Comparison of ENCODE assay signal across 10 mouse cellular contexts in genomic region chr5:67530957-67531356, GRCm38 (mm10).
DNase-seq lines count a peak whose midpoint lies in the region; ATAC-seq and TF ChIP-seq lines count a peak whose summit lies in the region.
"Had no signal": no experiment of that assay in that cellular context is flagged by ENCODE, and none has a peak within 500 bp of the region (broad histone marks: within the 10 kb centered on the region; RNA-seq: fewer than 3 reads in every experiment).

No protein-coding gene starts in this region.

- H3K27me3 ChIP-seq in hindbrain, postnatal 0 days (ENCODE audit: insufficient read depth, low read length): no peaks in the 10 kb centered on the region
- H3K27me3 ChIP-seq in hindbrain, embryonic 13.5 days: peaks cover 11% of the 10 kb centered on the region; the same call in 1 of the 2 replicates
- no peaks in the 10 kb centered on the region; the same call in 1 of the 2 replicates for H3K27me3 ChIP-seq in intestine, embryonic 15.5 days (replicated peaks)

- no peaks in the 10 kb centered on the region for H3K9me3 ChIP-seq in hindbrain, postnatal 0 days (ENCODE audit: low read length)
- no peaks in the 10 kb centered on the region for H3K9me3 ChIP-seq in hindbrain, embryonic 13.5 days
- no peaks in the 10 kb centered on the region for H3K9me3 ChIP-seq in intestine, embryonic 15.5 days
- H3K9me3 ChIP-seq: embryonic facial prominence, embryonic 15.5 days; limb, embryonic 12.5 days had no signal

- TF ChIP-seq CTCF in hindbrain, postnatal 0 days (IDR thresholded peaks at IDR 0.05; ENCODE audit: low read depth): peak; percentile 81
- peak; percentile 22; the same call in 1 of the 2 replicates for TF ChIP-seq CTCF in olfactory bulb, adult 2 months (IDR thresholded peaks at IDR 0.05; ENCODE audit: insufficient read depth, low read depth, low read length)

- ATAC-seq in hindbrain, postnatal 0 days: no peak
- ATAC-seq in hindbrain, embryonic 13.5 days (ENCODE audit: low FRiP score): no peak
- ATAC-seq in intestine, embryonic 15.5 days: peak; percentile 85

- no peak overlapping the region for H3K4me2 ChIP-seq in hindbrain, postnatal 0 days (ENCODE audit: low read depth, low read length)
- H3K4me2 ChIP-seq in hindbrain, embryonic 13.5 days: no peak overlapping the region
- no peak overlapping the region for H3K4me2 ChIP-seq in intestine, embryonic 15.5 days (replicated peaks)
- H3K4me2 ChIP-seq: embryonic facial prominence, embryonic 15.5 days; limb, embryonic 12.5 days had no signal

- no peak for TF ChIP-seq POLR2A in olfactory bulb, adult 2 months (IDR thresholded peaks at IDR 0.05; ENCODE audit: insufficient read depth, low read depth, low read length)

- DNase-seq in hindbrain, postnatal 0 days (ENCODE audit: low spot score): peak; percentile 61
- peak; percentile 32 to 45 for DNase-seq in B cell, adult 2 months
- DNase-seq in Muller cell, postnatal 12 days (ENCODE audit: inconsistent ontology term): peak; percentile 16
- DNase-seq in ovary, adult 18-20 months (ENCODE audit: low spot score): no peak
- DNase-seq in urinary bladder, adult 18-20 months (ENCODE audit: low spot score in 2 of 2): no peak

- H3K27ac ChIP-seq in hindbrain, postnatal 0 days: no peak overlapping the region
- no peak overlapping the region for H3K27ac ChIP-seq in hindbrain, embryonic 13.5 days
- no peak overlapping the region for H3K27ac ChIP-seq in intestine, embryonic 15.5 days
- H3K27ac ChIP-seq in olfactory bulb, adult 2 months (ENCODE audit: insufficient read depth, low read depth, low read length): no peak overlapping the region
- H3K27ac ChIP-seq: embryonic facial prominence, embryonic 15.5 days; limb, embryonic 12.5 days had no signal

- H3K36me3 ChIP-seq in hindbrain, postnatal 0 days (ENCODE audit: insufficient read depth, low read length): no peaks in the 10 kb centered on the region
- no peaks in the 10 kb centered on the region for H3K36me3 ChIP-seq in hindbrain, embryonic 13.5 days
- H3K36me3 ChIP-seq in intestine, embryonic 15.5 days: no peaks in the 10 kb centered on the region
- H3K36me3 ChIP-seq: embryonic facial prominence, embryonic 15.5 days; limb, embryonic 12.5 days had no signal

- H3K4me1 ChIP-seq in hindbrain, postnatal 0 days (ENCODE audit: insufficient read depth, low read length): 0 out of 2 replicates have a peak, but pooled peaks cover 4% of the 10 kb centered on the region
- H3K4me1 ChIP-seq in hindbrain, embryonic 13.5 days (replicated peaks): peaks cover 5% of the 10 kb centered on the region
- peaks cover 4% of the 10 kb centered on the region for H3K4me1 ChIP-seq in intestine, embryonic 15.5 days (replicated peaks)
- 0 out of 2 replicates have a peak, but pooled peaks cover 3% of the 10 kb centered on the region for H3K4me1 ChIP-seq in olfactory bulb, adult 2 months (ENCODE audit: control insufficient read depth, insufficient read depth, low read length)

- no peak overlapping the region for H3K4me3 ChIP-seq in hindbrain, postnatal 0 days (ENCODE audit: low read length)
- H3K4me3 ChIP-seq in hindbrain, embryonic 13.5 days: no peak overlapping the region
- no peak overlapping the region for H3K4me3 ChIP-seq in intestine, embryonic 15.5 days (replicated peaks)
- H3K4me3 ChIP-seq in olfactory bulb, adult 2 months (ENCODE audit: insufficient read depth, low read depth, low read length): no peak overlapping the region
- H3K4me3 ChIP-seq: embryonic facial prominence, embryonic 15.5 days; limb, embryonic 12.5 days had no signal

- H3K9ac ChIP-seq in hindbrain, postnatal 0 days (replicated peaks; ENCODE audit: low read length): no peak overlapping the region
- no peak overlapping the region for H3K9ac ChIP-seq in hindbrain, embryonic 13.5 days
- H3K9ac ChIP-seq in intestine, embryonic 15.5 days: no peak overlapping the region
- H3K9ac ChIP-seq: embryonic facial prominence, embryonic 15.5 days; limb, embryonic 12.5 days had no signal

- WGBS in hindbrain, postnatal 0 days: 36% methylated on average over 8 of the region's 8 CpGs
- 45% methylated on average over 8 of the region's 8 CpGs for WGBS in hindbrain, embryonic 13.5 days
- 29% methylated on average over 8 of the region's 8 CpGs for WGBS in intestine, embryonic 15.5 days
- WGBS in olfactory bulb, adult 2 months: 47% methylated on average over 8 of the region's 8 CpGs

Comparison
In these comparisons a context has a peak if more than half of its experiments do, and no peak if none do; other contexts are left out.
1. DNase-seq: peak in hindbrain, postnatal 0 days (single experiment), B cell, adult 2 months (2 of 2) and Muller cell, postnatal 12 days (single experiment); none in ovary, adult 18-20 months (single experiment) and urinary bladder, adult 18-20 months (0 of 2).